Mouse (Mus musculus) frontal cortex, postnatal 14 days (tissue): ENCODE results near the gene Tbx21.
A peak's percentile ranks its signal among the peaks of the same experiment; 100 is the strongest.

ENCODE experiments used
- DNase-seq, 2 experiments: peaks; one replicate each; pipeline ENCODE4 v3.0.0; 2022; ENCODE audit warnings: low spot score in 2 of 2

Tbx21 gene

GRCm38 (mm10) chr11:97083401-97084140, 31.6 kb downstream of the Tbx21 start:
- DNase-seq = peak in 1 of 2 experiments; percentile 43

GRCm38 (mm10) chr11:97082977-97083376, 32.2 kb downstream of the Tbx21 start:
- DNase-seq = no peak

GRCm38 (mm10) chr11:97080291-97080690, 34.8 kb downstream of the Tbx21 start:
- DNase-seq = no peak

DNA sequence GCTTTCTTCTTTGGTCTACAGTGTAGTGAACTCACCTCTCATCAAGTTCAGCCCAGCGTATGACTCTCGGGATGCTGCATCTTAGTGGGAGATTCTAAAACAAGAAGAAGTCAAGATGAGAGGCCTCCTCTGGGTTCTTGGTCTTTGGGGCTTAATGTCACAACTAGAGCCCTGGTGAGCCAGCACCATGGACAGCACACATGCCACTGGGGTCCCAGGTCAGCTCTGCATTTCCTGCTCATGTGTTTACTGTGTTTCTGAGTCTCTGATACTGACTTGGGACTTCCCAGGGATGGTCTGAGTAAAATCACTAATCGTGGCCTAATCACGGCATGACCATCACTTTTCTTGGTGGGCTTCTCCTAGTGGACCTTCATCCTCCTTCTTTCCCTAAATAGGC, 36.4 kb downstream of the Tbx21 start:
- no peak for DNase-seq

GRCm38 (mm10) chr11:97074235-97074634, 40.9 kb downstream of the Tbx21 start:
- DNase-seq = no peak

GRCm38 (mm10) chr11:97072533-97072932, 42.6 kb downstream of the Tbx21 start:
- DNase-seq = peak in 1 of 2 experiments; percentile 43

- DNase-seq = no peak
Measured at GRCm38 (mm10) chr11:97071129-97071528, 44.0 kb downstream of the Tbx21 start.

DNA sequence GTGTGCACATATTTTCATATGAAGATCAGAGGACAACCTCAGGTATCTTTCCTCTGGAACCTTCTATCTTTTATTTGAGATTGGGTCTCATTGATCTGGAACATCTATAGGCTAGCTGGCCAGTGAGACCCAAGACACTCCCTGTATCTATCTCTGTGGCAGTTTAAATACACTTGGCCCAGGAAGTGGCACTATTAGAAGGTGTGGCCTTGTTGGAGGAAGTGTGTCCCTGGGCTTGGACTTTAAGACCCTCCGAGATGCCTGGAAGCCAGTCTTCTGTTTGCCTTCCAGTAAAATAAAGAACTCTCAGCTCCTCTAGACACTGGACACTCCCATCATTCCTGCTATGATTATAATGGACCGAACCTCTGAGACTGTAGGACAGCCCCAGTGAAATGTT, 45.4 kb downstream of the Tbx21 start:
- DNase-seq = no peak

GRCm38 (mm10) chr11:97069333-97069732, 45.8 kb downstream of the Tbx21 start:
- no peak for DNase-seq

- DNase-seq = no peak
Measured at GRCm38 (mm10) chr11:97066656-97067360, 48.3 kb downstream of the Tbx21 start.

DNA sequence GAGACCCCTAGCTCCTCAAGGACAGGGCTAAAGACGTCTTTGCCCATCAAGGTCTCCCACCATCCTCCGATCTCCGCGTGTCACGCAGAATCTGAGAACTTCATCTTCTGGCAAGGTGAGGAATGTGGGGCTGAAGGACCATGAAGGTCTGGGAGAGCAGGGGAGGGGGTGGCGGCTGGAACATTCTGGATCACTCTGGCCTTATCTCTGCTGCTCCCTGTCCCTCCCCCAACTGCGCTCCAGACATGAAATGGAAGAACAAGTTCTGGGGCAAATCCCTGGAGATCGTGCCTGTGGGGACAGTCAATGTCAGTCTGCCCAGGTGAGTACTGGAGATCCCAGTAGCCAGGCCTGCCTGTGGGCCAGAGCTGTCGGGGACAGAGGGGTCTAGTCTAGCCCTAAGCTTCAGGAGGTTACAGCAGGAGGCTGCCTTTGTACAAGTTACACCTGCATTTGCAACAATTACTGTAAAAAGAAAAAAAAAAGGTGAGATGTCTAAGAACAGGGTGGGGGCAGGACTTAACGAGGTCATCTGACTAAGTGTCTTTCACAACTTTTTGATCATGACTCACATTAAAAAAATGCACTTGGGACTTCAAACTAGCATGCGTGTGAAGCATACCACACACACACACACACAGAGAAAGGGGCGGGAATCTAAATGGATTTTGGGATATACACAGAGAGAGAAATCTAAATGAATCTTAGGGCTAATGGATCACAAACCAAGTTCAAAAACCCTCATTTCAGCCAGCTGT, 49.4 kb downstream of the Tbx21 start:
- no peak for DNase-seq

DNA sequence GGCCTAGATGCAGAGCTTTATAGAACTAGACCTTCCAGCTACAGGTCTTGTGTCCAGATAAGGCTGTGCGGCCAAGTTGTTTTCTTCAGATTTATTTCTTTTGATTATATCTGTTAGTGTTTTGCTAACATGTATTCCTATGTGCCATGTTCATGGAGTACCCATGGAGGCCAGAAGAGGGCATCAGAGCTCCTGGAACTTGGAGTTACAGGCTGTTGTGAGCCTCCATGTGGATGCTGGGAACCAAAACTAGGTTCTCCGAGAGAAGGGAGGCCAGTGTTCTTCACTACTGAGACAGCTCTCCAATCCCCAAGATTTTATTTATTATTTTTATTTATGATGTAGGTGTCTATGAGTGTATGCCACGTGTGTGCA, 51.2 kb downstream of the Tbx21 start:
- DNase-seq = no peak

DNA sequence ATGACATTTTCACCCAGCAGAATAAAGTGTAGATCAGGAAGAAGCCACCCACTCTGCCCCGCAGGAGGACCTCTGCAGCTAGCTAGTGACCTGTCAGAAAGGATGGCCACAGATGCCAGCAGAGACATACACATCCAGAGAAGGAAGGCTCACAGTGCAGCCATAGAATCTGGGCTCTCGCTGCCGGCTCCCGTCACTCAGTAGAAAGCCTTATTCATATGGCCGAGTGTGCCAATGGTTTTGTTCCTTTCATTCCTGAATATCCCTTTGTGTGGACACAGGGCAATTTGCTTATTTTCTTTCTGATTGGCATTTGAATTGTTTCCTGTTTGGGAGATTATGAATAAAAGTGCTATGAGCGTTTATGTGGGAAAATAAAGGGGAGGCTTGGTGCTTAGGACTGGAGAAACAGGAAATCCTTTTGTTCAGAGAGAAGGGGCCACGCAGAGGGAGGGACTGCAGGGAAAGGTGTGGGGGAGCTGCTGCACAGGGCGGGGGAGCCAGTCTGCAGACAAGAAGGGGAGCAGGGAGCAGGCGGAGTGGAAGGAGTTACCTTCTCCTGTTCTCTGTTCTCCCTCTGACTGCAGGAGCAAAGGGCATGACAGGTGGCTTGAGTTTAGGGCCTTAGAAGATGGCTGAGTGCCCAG, 51.7 kb downstream of the Tbx21 start:
- no peak for DNase-seq

- DNase-seq = no peak
Measured at GRCm38 (mm10) chr11:97052219-97052646, 62.9 kb downstream of the Tbx21 start.

GRCm38 (mm10) chr11:97050944-97051586, 64.1 kb downstream of the Tbx21 start:
- DNase-seq = no peak

GRCm38 (mm10) chr11:97050216-97050943, 64.8 kb downstream of the Tbx21 start, which contains the start of gene Osbpl7:
Gene Osbpl7 (plus strand): TSS chr11:97050628.
- DNase-seq = peak; percentile 68 to 70

DNA sequence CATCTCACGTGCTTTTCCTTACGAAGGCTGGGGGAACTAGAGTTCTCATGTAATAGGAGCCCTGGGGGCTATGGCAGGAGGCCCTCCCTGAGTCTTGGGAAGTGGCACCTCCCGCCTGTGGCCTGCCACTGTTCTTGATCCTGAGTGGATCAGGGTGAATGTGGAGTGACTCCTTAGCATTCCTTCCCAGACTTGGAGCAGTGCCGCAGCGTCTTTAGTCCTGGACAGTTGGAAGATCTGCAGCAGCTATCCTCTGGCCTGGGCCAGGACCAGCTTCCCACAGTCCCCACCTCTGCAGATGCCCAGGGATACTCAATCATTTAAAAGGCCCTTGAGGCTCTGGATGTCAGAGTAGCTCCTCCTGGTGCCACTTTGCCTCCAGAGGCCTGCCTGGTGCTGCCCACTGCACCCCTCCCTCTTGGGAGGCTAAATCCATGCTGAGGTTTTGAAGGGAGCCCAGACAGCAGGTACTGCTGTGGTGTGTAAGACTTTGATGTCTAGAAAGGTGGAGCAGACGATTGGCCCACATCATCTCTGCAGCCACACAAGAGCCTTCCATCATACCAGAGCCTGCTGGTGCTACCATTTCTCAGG, 65.5 kb downstream of the Tbx21 start:
- DNase-seq = no peak

GRCm38 (mm10) chr11:97048090-97048650, 67.0 kb downstream of the Tbx21 start:
- DNase-seq = no peak
